Mouse (Mus musculus): ENCODE data around the gene Camta1.

GRCm38 (mm10) chr4:151900735-151901134 is 39.1 kb upstream of the Camta1 start:
- TF ChIP-seq CTCF (IDR thresholded peaks at IDR 0.05; ENCODE audit: borderline replicate concordance, control insufficient read depth, extremely low read depth, insufficient read depth, low read length, poor library complexity) (no peak), POLR2A (IDR thresholded peaks at IDR 0.05; ENCODE audit: control insufficient read depth, extremely low read depth, insufficient read depth, low read length, poor library complexity) (no peak)
